Mouse (Mus musculus): Measurements from ENCODE around the gene Kpna6.
"Not testable (repeated sequence)": the region's sequence is repeated elsewhere in the genome, so short reads cannot be mapped to it uniquely, and the experiment has no call there.

Gene Kpna6

GRCm38 (mm10) chr4:129672083-129672877, at the start of gene Kpna6:
Gene Kpna6, minus strand, starts transcription at chr4:129672767.
- peak; percentile 88 for DNase-seq (ENCODE audit: low spot score)

GRCm38 (mm10) chr4:129716310-129716709, 43.7 kb upstream of the Kpna6 start:
- no peak for DNase-seq (ENCODE audit: low spot score)

- DNase-seq (ENCODE audit: low spot score), result no peak
Measured at GRCm38 (mm10) chr4:129709486-129710129, 37.0 kb upstream of the Kpna6 start.

GRCm38 (mm10) chr4:129706750-129707149, 34.2 kb upstream of the Kpna6 start:
- no peak for DNase-seq (ENCODE audit: low spot score)

GRCm38 (mm10) chr4:129702454-129702853, 29.9 kb upstream of the Kpna6 start:
- no peak for DNase-seq (ENCODE audit: low spot score)

- peak; percentile 83 for DNase-seq (ENCODE audit: low spot score)
Measured at GRCm38 (mm10) chr4:129701503-129702377, 29.2 kb upstream of the Kpna6 start.

GRCm38 (mm10) chr4:129700661-129701060, 28.1 kb upstream of the Kpna6 start:
- not testable (repeated sequence) for DNase-seq (ENCODE audit: low spot score)

- no peak for DNase-seq (ENCODE audit: low spot score)
Measured at GRCm38 (mm10) chr4:129700216-129700615, 27.6 kb upstream of the Kpna6 start.

GRCm38 (mm10) chr4:129697191-129697590, 24.6 kb upstream of the Kpna6 start:
- DNase-seq (ENCODE audit: low spot score), result no peak

GRCm38 (mm10) chr4:129696158-129696985, 23.8 kb upstream of the Kpna6 start, which contains the start of gene Tmem39b:
Gene Tmem39b, minus strand, starts transcription at chr4:129696838.
- peak; percentile 85 for DNase-seq (ENCODE audit: low spot score)

- DNase-seq (ENCODE audit: low spot score), result no peak
Measured at GRCm38 (mm10) chr4:129695815-129696157, 23.2 kb upstream of the Kpna6 start.

- DNase-seq (ENCODE audit: low spot score), result no peak
Measured at GRCm38 (mm10) chr4:129684531-129684930, 12.0 kb upstream of the Kpna6 start.

- DNase-seq (ENCODE audit: low spot score), result no peak
Measured at GRCm38 (mm10) chr4:129683901-129684493, 11.4 kb upstream of the Kpna6 start.

- DNase-seq (ENCODE audit: low spot score), result no peak
Measured at GRCm38 (mm10) chr4:129681837-129682236, 9.3 kb upstream of the Kpna6 start.

GRCm38 (mm10) chr4:129672878-129673449, 397 bp upstream of the Kpna6 start:
- no peak for DNase-seq (ENCODE audit: low spot score)

GRCm38 (mm10) chr4:129671491-129672082, 980 bp downstream of the Kpna6 start:
- DNase-seq (ENCODE audit: low spot score), result peak; percentile 77

GRCm38 (mm10) chr4:129662255-129662813, 10.2 kb downstream of the Kpna6 start:
- no peak for DNase-seq (ENCODE audit: low spot score)

GRCm38 (mm10) chr4:129661584-129661983, 11.0 kb downstream of the Kpna6 start:
- no peak for DNase-seq (ENCODE audit: low spot score)

GRCm38 (mm10) chr4:129654770-129655169, 17.8 kb downstream of the Kpna6 start:
- no peak for DNase-seq (ENCODE audit: low spot score)

- DNase-seq (ENCODE audit: low spot score), result no peak
Measured at GRCm38 (mm10) chr4:129650359-129650758, 22.2 kb downstream of the Kpna6 start.

All from adipocyte (in vitro differentiated cells).